Mouse (Mus musculus): ENCODE results near the gene Fgfr2.

- no peak for TF ChIP-seq CTCF (IDR thresholded peaks at IDR 0.05; ENCODE audit: insufficient read depth, low read length)
- TF ChIP-seq POLR2A (IDR thresholded peaks at IDR 0.05; ENCODE audit: borderline replicate concordance, extremely low read depth, low read depth, low read length) = no peak
Measured at GRCm38 (mm10) chr7:132325549-132326331, 797.4 kb downstream of the Fgfr2 start.
